Mouse (Mus musculus): ENCODE data around the gene Olfr453. TPM values are rescaled to one million over a fixed set of nuclear protein-coding genes. Genes with fewer than 3 reads are reported as not detected.

Olfr453 gene
- total RNA-seq (2021), result not detected

GRCm38 (mm10) chr6:42739071-42739470 lies at the start of gene Olfr453:
Gene Olfr453, plus strand, starts transcription at chr6:42739371.
- DNase-seq (ENCODE audit: low spot score in 2 of 2), result no peak
- intact Hi-C loops (cut with DNase I), result no loop called here

GRCm38 (mm10) chr6:42689761-42690160 lies 49.4 kb upstream of the Olfr453 start:
- DNase-seq (ENCODE audit: low spot score in 2 of 2), result no peak
- intact Hi-C loops (cut with DNase I), result no loop called here

GRCm38 (mm10) chr6:42692154-42692516 lies 47.0 kb upstream of the Olfr453 start:
- peak; percentile 65 to 83 for DNase-seq (ENCODE audit: low spot score in 2 of 2)
- intact Hi-C loops (cut with DNase I), result loop anchor here (2.0 kb wide), 1 partner anchor 17 kb away; no protein-coding TSS in a partner anchor

- intact Hi-C loops (cut with DNase I), result loop anchor here (2.0 kb wide), 1 partner anchor 16 kb away; no protein-coding TSS in a partner anchor
These were observed 46.5 kb upstream of the Olfr453 start for GRCm38 (mm10) chr6:42692517-42693190.

GRCm38 (mm10) chr6:42709291-42710211 lies 29.6 kb upstream of the Olfr453 start, which contains the start of gene Tcaf1:
Gene Tcaf1, minus strand, starts transcription at chr6:42710088.
- intact Hi-C loops (cut with DNase I), result loop anchor here (2.0 kb wide), 1 partner anchor 17 kb away; no protein-coding TSS in a partner anchor
- DNase-seq (ENCODE audit: low spot score in 2 of 2), result peak; percentile 88 to 97

More at GRCm38 (mm10) chr6:42692517-42693190, 46.5 kb upstream of the Olfr453 start:
- DNase-seq (ENCODE audit: low spot score in 2 of 2), result peak; percentile 83 to 94

GRCm38 (mm10) chr6:42714668-42715067 lies 24.5 kb upstream of the Olfr453 start:
- intact Hi-C loops (cut with DNase I), result no loop called here
- DNase-seq (ENCODE audit: low spot score in 2 of 2), result no peak

GRCm38 (mm10) chr6:42717973-42718372 lies 21.2 kb upstream of the Olfr453 start:
- intact Hi-C loops (cut with DNase I), result no loop called here

GRCm38 (mm10) chr6:42742303-42742702 lies 3.1 kb downstream of the Olfr453 start:
- intact Hi-C loops (cut with DNase I), result no loop called here
- peak in 1 of 2 experiments; percentile 27 for DNase-seq (ENCODE audit: low spot score in 2 of 2)

More at GRCm38 (mm10) chr6:42717973-42718372, 21.2 kb upstream of the Olfr453 start:
- no peak for DNase-seq (ENCODE audit: low spot score in 2 of 2)

GRCm38 (mm10) chr6:42747846-42748245 lies 8.7 kb downstream of the Olfr453 start:
- intact Hi-C loops (cut with DNase I), result no loop called here
- DNase-seq (ENCODE audit: low spot score in 2 of 2), result no peak

- no peak for DNase-seq (ENCODE audit: low spot score in 2 of 2)
- intact Hi-C loops (cut with DNase I), result no loop called here
These were observed 16.9 kb downstream of the Olfr453 start, which contains the start of gene Olfr38 for GRCm38 (mm10) chr6:42756104-42756503. Gene Olfr38, plus strand, starts transcription at chr6:42756404.

- DNase-seq (ENCODE audit: low spot score in 2 of 2), result no peak
- intact Hi-C loops (cut with DNase I), result no loop called here
These were observed 37.9 kb downstream of the Olfr453 start for GRCm38 (mm10) chr6:42777066-42777465.

- intact Hi-C loops (cut with DNase I), result no loop called here
- no peak for DNase-seq (ENCODE audit: low spot score in 2 of 2)
These were observed 45.6 kb downstream of the Olfr453 start, which contains the start of gene Olfr452 for GRCm38 (mm10) chr6:42784793-42785192. Gene Olfr452, plus strand, starts transcription at chr6:42785093.

GRCm38 (mm10) chr6:42790247-42790948 lies 51.2 kb downstream of the Olfr453 start:
- no peak for DNase-seq (ENCODE audit: low spot score in 2 of 2)
- intact Hi-C loops (cut with DNase I), result no loop called here

GRCm38 (mm10) chr6:42790949-42791556 lies 51.9 kb downstream of the Olfr453 start:
- DNase-seq (ENCODE audit: low spot score in 2 of 2), result peak; percentile 3 to 17
- intact Hi-C loops (cut with DNase I), result no loop called here

- no peak for DNase-seq (ENCODE audit: low spot score in 2 of 2)
- intact Hi-C loops (cut with DNase I), result no loop called here
These were observed 55.8 kb downstream of the Olfr453 start for GRCm38 (mm10) chr6:42794982-42795381.

Measured in left cerebral cortex, postnatal 25 days (tissue).